Mouse (Mus musculus) lung, postnatal 0 days (tissue): ENCODE measurements around the gene Lancl3.

ENCODE experiments used
- CTCF ChIP-seq: IDR thresholded peaks from 2 replicates; pipeline ENCODE4 v1.5.1; 2016; ENCODE audit warnings: antibody characterized with exemption, mild to moderate bottlenecking
- EP300 ChIP-seq: IDR thresholded peaks from 2 replicates; pipeline ENCODE4 v1.6.1; 2016; ENCODE audit warnings: antibody characterized with exemption, mild to moderate bottlenecking, control low read depth

DNA sequence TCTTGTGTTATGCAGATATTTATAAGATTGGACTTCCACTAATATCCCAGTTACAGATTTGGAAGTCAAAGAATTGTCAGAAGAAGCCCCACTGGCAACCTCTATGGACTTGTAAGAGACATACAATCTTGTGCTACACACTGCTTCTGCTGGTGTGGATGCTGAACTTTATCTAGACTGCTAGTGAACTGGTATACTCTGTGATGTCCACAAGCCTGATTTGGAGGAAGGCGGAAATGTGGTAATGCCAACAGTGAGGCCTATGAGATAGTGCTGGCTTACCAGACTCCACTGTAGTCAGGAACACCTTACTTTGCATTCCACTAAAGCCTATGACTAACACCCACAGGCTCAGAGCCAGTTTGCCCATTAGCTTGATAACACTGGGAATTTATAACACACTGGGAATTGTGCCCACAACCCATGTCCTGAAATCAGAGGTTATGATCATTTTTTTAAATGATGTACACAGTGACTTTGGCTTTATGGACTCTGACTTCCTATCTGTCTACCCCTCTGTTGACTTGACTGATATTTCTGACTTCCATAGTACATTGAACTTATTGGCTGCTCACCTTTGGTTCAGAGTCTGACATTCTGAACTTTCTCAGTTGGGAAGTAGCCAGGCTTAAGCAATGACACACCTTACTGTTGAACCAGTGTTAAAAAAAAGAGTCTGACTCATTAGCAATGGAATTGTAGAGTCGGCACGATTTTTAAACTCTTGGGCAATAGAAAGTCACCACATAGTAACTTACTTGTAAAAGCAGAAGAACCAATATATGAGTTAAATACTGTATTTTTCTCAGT, 22.9 kb downstream of the Lancl3 start:
- TF ChIP-seq CTCF (no peak), EP300 (no peak)
